Mouse (Mus musculus) myocyte (in vitro differentiated cells): Measurements from ENCODE around the gene Lrrc15. TPM values are rescaled to one million over a fixed set of nuclear protein-coding genes. Genes with fewer than 3 reads are reported as not detected.

ENCODE experiments used
- H3K27me3 ChIP-seq: one replicate; pipeline ENCODE4 v1.6.1; 2011; ENCODE audit not compliant: control insufficient read depth, insufficient read depth, insufficient read length
- H3K36me3 ChIP-seq: one replicate; pipeline ENCODE4 v1.6.1; 2011; ENCODE audit not compliant: control insufficient read depth, insufficient read depth
- H3K4me2 ChIP-seq: one replicate; pipeline ENCODE4 v1.6.1; 2011; ENCODE audit warnings: low read depth, control low read depth
- H3K4me3 ChIP-seq: one replicate; pipeline ENCODE4 v1.5.1; 2011; ENCODE audit warnings: mild to moderate bottlenecking, control low read depth, moderate library complexity
- H3K79me2 ChIP-seq: one replicate; pipeline ENCODE4 v1.6.1; 2011; ENCODE audit not compliant: control insufficient read depth, insufficient read depth
- H3ac ChIP-seq: one replicate; pipeline ENCODE4 v1.6.1; 2011; ENCODE audit not compliant: control insufficient read depth, insufficient read length
- CEBPB ChIP-seq: IDR thresholded peaks from 2 replicates; pipeline ENCODE4 v1.6.1; 2011; ENCODE audit warnings: mild to moderate bottlenecking, moderate library complexity; ENCODE audit not compliant: poor library complexity, insufficient read depth, severe bottlenecking
- E2F4 ChIP-seq: IDR thresholded peaks from one replicate; pipeline ENCODE4 v1.6.1; 2011; ENCODE audit warnings: mild to moderate bottlenecking, control low read depth, moderate library complexity; ENCODE audit not compliant: insufficient read depth
- MAX ChIP-seq: IDR thresholded peaks from one replicate; pipeline ENCODE4 v1.6.1; 2011; ENCODE audit warnings: low read depth, mild to moderate bottlenecking, control low read depth
- MYOD1 ChIP-seq, 3 experiments: IDR thresholded peaks; one replicate each; pipeline ENCODE4 v1.6.1; 2011; ENCODE audit warnings: control low read depth in 2 of 3, low read depth in 2 of 3, mild to moderate bottlenecking in 2 of 3, moderate library complexity in 1 of 3; ENCODE audit not compliant: insufficient read length in 2 of 3, control insufficient read depth in 1 of 3
- MYOG ChIP-seq, 3 experiments: IDR thresholded peaks; one replicate each; pipeline ENCODE4 v1.6.1; 2011; ENCODE audit warnings: control low read depth in 2 of 3, low read depth in 2 of 3, mild to moderate bottlenecking in 2 of 3; ENCODE audit not compliant: insufficient read length in 2 of 3, control insufficient read depth in 1 of 3, insufficient read depth in 1 of 3
- POLR2A ChIP-seq: IDR thresholded peaks from one replicate; pipeline ENCODE4 v1.6.1; 2011; ENCODE audit warnings: low read depth, mild to moderate bottlenecking, control low read depth, moderate library complexity; ENCODE audit not compliant: insufficient read length
- POLR2AphosphoS2 ChIP-seq: IDR thresholded peaks from one replicate; pipeline ENCODE4 v1.6.1; 2011; ENCODE audit warnings: low read depth, control low read depth; ENCODE audit not compliant: insufficient read length
- REST ChIP-seq: IDR thresholded peaks from one replicate; pipeline ENCODE4 v1.6.1; 2011; ENCODE audit warnings: mild to moderate bottlenecking, control low read depth, moderate library complexity; ENCODE audit not compliant: insufficient read depth, insufficient read length
- SRF ChIP-seq: IDR thresholded peaks from one replicate; pipeline ENCODE4 v1.6.1; 2011; ENCODE audit warnings: low read depth; ENCODE audit not compliant: control insufficient read depth, insufficient read length
- TCF12 ChIP-seq: IDR thresholded peaks from one replicate; pipeline ENCODE4 v1.6.1; 2011; ENCODE audit warnings: mild to moderate bottlenecking, control low read depth; ENCODE audit not compliant: poor library complexity, insufficient read depth, severe bottlenecking
- TCF3 ChIP-seq: IDR thresholded peaks from one replicate; pipeline ENCODE4 v1.6.1; 2011; ENCODE audit warnings: low read depth, control low read depth; ENCODE audit not compliant: insufficient read length
- USF1 ChIP-seq: IDR thresholded peaks from one replicate; pipeline ENCODE4 v1.6.1; 2011; ENCODE audit warnings: low read depth, mild to moderate bottlenecking, control low read depth, moderate library complexity
- polyA plus RNA-seq: library from polyadenylated mRNA; unstranded; fragments of >200 nt; fragmentation: generic; extraction: Trizol; gene quantifications from one replicate; pipeline ENCODE4 v1.2.1, GENCODE M21; 2012; ENCODE audit warnings: missing spikeins

Lrrc15 gene
- polyA plus RNA-seq, 1 experiment = 0.04 TPM

GRCm38 (mm10) chr16:30262664-30263063 is 20.4 kb downstream of the Lrrc15 start:
- H3K4me3 ChIP-seq = no peak overlapping the region
- TF ChIP-seq MYOG (IDR thresholded peaks at IDR 0.05; ENCODE audit: control insufficient read depth in 1 of 3, insufficient read depth in 1 of 3, insufficient read length in 2 of 3, low read depth in 2 of 3) = no peak
- no peak for TF ChIP-seq E2F4
- TF ChIP-seq CEBPB = no peak
- TF ChIP-seq MYOD1 (IDR thresholded peaks at IDR 0.05; ENCODE audit: control insufficient read depth in 1 of 3, insufficient read length in 2 of 3, low read depth in 2 of 3) = no peak
- no peak for TF ChIP-seq TCF12
- no peak for TF ChIP-seq USF1
- TF ChIP-seq SRF = no peak
- no peak for TF ChIP-seq REST
- no peak overlapping the region for H3ac ChIP-seq
- no peaks in the 10 kb centered on the region for H3K36me3 ChIP-seq
- no peaks in the 10 kb centered on the region for H3K27me3 ChIP-seq
- no peak overlapping the region for H3K4me2 ChIP-seq
- H3K79me2 ChIP-seq = no peaks in the 10 kb centered on the region

DNA sequence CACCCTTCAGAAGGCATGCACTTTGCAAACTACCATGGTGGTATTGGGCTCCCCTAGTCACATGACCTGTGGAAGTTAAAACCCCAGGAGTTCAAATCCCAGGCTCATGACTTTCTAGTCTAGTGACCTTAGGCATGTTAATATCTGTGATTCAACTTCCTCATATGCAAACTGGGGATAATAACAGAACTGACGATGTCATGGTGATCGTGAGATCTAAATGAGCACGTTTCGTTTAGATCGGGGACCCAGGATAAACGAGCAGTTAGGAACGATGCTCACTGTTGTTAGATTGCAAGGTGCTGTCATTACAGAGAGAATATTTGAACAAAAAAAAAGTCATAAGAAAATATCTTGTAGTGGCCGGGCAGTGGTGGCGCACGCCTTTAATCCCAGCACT is 20.9 kb downstream of the Lrrc15 start:
- Histone ChIP-seq H3K27me3 (no peaks in the 10 kb centered on the region), H3ac (no peak overlapping the region), H3K4me2 (no peak overlapping the region), H3K36me3 (no peaks in the 10 kb centered on the region), H3K4me3 (no peak overlapping the region), H3K79me2 (no peaks in the 10 kb centered on the region)
- TF ChIP-seq MYOG (IDR thresholded peaks at IDR 0.05; ENCODE audit: control insufficient read depth in 1 of 3, insufficient read depth in 1 of 3, insufficient read length in 2 of 3, low read depth in 2 of 3) (no peak), E2F4 (no peak), MAX (no peak), MYOD1 (IDR thresholded peaks at IDR 0.05; ENCODE audit: control insufficient read depth in 1 of 3, insufficient read length in 2 of 3, low read depth in 2 of 3) (no peak), SRF (no peak), USF1 (no peak), TCF3 (no peak)

GRCm38 (mm10) chr16:30261341-30261740 is 21.7 kb downstream of the Lrrc15 start:
- no peaks in the 10 kb centered on the region for H3K79me2 ChIP-seq
- no peak overlapping the region for H3K4me2 ChIP-seq
- no peaks in the 10 kb centered on the region for H3K36me3 ChIP-seq
- H3ac ChIP-seq = no peak overlapping the region
- H3K4me3 ChIP-seq = no peak overlapping the region
- TF ChIP-seq POLR2AphosphoS2 (no peak), MYOG (IDR thresholded peaks at IDR 0.05; ENCODE audit: control insufficient read depth in 1 of 3, insufficient read depth in 1 of 3, insufficient read length in 2 of 3, low read depth in 2 of 3) (no peak), TCF3 (no peak), E2F4 (no peak), CEBPB (no peak), MYOD1 (IDR thresholded peaks at IDR 0.05; ENCODE audit: control insufficient read depth in 1 of 3, insufficient read length in 2 of 3, low read depth in 2 of 3) (no peak), POLR2A (no peak), MAX (no peak), USF1 (no peak), TCF12 (no peak), REST (no peak), SRF (no peak)
- no peaks in the 10 kb centered on the region for H3K27me3 ChIP-seq

GRCm38 (mm10) chr16:30260012-30260635 is 22.9 kb downstream of the Lrrc15 start:
- Histone ChIP-seq H3K36me3 (no peaks in the 10 kb centered on the region), H3K4me3 (no peak overlapping the region), H3K79me2 (no peaks in the 10 kb centered on the region), H3K4me2 (no peak overlapping the region), H3ac (no peak overlapping the region), H3K27me3 (no peaks in the 10 kb centered on the region)
- TF ChIP-seq REST (no peak), MYOD1 (IDR thresholded peaks at IDR 0.05; ENCODE audit: control insufficient read depth in 1 of 3, insufficient read length in 2 of 3, low read depth in 2 of 3) (peak in 1 of 3 experiments; percentile 2)

- Histone ChIP-seq H3K36me3 (no peaks in the 10 kb centered on the region), H3K27me3 (no peaks in the 10 kb centered on the region), H3K4me3 (no peak overlapping the region), H3K4me2 (no peak overlapping the region), H3ac (no peak overlapping the region), H3K79me2 (no peaks in the 10 kb centered on the region)
- TF ChIP-seq MYOG (IDR thresholded peaks at IDR 0.05; ENCODE audit: control insufficient read depth in 1 of 3, insufficient read depth in 1 of 3, insufficient read length in 2 of 3, low read depth in 2 of 3) = peak in 1 of 3 experiments; percentile 32
- TF ChIP-seq MYOD1 (IDR thresholded peaks at IDR 0.05; ENCODE audit: control insufficient read depth in 1 of 3, insufficient read length in 2 of 3, low read depth in 2 of 3) = peak in 1 of 3 experiments; percentile 38
- no peak for TF ChIP-seq REST
These were observed 23.6 kb downstream of the Lrrc15 start for GRCm38 (mm10) chr16:30259444-30259843.
